Mouse (Mus musculus) CD4-positive naive resting alpha-beta T cell, adult 57 days (primary cell): Measurements from ENCODE around the gene Gm13539. TPM values are rescaled to one million over a fixed set of nuclear protein-coding genes. Genes with fewer than 3 reads are reported as not detected.

Source experiments
- total RNA-seq: library from RNA; stranded (reverse); gene quantifications from one replicate; pipeline ENCODE4 v1.2.4, GENCODE M21; 2023

Gm13539 gene
- total RNA-seq = not detected

DNA sequence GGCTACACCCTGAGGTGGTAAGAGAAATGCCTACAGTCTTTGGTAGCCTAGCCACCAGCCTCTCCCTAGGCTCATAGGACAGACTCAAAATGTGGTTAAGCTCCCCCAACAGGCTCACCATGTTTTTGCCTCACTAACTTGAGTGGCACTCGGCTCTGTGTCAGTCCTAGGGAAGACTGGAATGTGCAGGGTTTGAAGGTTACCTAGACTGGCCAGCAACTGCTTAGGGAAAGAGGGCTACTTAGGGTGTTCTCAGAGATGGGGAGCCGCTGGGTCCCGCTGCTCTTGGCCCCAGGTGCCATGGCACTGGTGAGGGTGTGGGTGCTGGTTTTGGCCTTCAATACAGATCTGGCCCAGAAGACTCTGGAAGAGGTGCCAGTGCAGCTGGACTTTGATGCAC lies at the start of gene Gm13539:
Gm13539 (plus strand) TSS at position 301 of the 400 bp plus-strand sequence.

DNA sequence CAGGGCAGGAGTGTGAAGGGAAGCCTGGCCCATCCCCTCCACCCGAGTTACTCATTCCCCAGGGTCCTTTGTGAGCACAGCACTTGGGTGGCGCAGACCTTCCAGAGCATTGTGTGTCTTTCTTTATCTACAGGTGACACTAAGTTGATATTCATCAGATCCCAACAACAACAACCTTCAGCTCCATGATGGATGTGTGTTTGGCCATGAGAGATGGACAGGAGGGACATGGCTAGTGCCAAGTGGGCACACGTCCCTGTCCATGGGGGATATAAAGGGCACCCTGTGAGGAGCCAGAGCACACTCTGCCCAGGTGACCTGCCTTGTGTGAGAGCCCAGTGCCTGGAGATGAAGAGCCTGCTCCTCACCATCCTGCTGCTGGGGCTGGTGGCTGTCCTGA lies 45.3 kb upstream of the Gm13539 start, which contains the start of gene Obp2b:
Obp2b (plus strand) TSS at position 301 of the 400 bp plus-strand sequence.

DNA sequence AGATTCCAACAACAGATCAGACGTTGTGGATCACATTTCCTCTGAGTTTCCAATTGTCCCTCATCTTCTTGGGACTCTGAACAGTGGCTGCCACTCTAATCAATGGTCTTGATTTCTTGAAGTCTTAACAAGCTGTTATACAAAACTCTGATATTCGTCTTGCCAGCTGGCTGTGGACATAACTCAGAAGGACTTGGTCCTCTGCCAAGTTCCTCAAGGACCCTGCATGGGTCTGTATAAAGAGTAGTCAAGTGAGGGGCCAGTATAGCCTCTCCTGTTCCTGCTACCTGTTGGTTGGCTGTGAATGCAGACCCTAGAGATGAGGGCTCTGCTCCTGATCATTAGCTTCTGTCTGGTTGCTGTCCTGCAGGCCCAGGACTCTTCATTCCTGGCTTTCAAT lies 16.8 kb upstream of the Gm13539 start, which contains the start of gene Lcn3:
Lcn3 (plus strand) TSS at position 301 of the 400 bp plus-strand sequence.

DNA sequence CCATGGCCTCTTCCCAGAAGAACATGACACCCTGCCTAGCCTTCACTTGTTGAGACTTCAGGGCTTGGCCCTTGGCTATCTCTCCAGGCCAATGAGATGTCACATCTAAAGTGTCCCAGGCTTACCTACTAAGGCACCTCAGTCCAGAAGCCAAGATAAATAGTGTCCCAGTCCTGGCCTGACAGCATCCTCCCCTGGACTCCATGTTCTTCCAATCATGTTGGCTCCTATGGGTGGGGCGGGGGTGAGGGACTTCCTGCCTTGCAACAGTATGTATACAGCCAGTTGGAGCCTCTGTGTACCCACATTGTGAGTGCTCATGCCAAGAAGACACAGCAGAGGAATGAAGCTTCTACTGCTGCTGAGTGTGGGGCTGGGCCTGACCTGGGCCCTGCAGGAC lies 5.3 kb upstream of the Gm13539 start, which contains the start of gene Lcn11:
Lcn11 (plus strand) TSS at position 301 of the 400 bp plus-strand sequence.

DNA sequence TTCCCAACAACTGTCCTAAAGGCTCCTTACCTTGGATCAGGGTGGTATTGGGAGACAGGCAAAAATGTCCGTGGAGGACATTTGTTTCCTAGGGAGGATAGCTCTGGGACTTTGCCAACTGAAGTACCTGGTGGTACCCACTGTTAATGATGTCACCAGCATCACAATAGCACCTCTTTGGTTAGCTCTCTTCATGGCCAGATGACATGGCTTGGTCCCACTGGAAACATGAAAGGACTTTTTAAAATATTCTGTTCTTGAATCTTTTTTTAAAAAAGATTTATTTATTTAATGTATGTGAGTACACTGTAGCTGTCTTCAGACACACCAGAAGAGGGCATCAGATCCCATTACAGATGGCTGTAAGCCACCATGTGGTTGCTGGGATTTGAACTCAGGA lies 33.7 kb downstream of the Gm13539 start, which contains the start of gene Glt6d1:
Glt6d1 (minus strand) TSS at position 101 of the 400 bp plus-strand sequence.

DNA sequence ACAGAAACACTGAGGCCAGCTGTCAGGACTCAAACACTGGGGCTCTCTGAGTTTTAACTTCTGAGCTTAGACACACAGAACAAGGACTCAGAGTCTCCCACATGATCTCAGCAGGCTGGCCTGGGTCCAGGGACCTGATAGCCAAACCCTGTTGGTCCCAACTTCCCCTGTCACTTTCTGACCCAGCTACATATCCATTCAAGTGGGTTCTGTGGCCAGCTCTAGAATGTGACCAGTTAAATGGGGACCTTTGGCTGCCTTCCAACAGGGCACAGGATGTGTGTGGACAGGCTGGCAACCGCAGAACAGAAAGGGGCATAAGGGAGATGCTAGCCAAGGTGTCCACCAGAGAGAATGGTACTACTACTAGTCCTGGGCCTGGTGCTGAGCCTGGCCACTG lies 40.7 kb downstream of the Gm13539 start, which contains the start of gene Lcn9:
Lcn9 (plus strand) TSS at position 348 of the 400 bp plus-strand sequence.

Other genes with a start within 250 kb of the Gm13539 start
- 49.0 TPM for gene Traf2, start 235.3 kb upstream of the Gm13539 start, total RNA-seq
- 117 TPM for gene Edf1, start 224.4 kb upstream of the Gm13539 start, total RNA-seq
- 3.6 TPM for gene Mamdc4, start 207.4 kb upstream of the Gm13539 start, total RNA-seq
- gene Phpt1, start 207.0 kb upstream of the Gm13539 start, total RNA-seq = 29.9 TPM
- gene Ajm1, start 200.5 kb upstream of the Gm13539 start, total RNA-seq = 0.33 TPM
- 105 TPM for gene Rabl6, start 173.7 kb upstream of the Gm13539 start, total RNA-seq
- not detected for gene Ccdc183, start 164.6 kb upstream of the Gm13539 start, total RNA-seq
- 1.6 TPM for gene Tmem141, start 160.3 kb upstream of the Gm13539 start, total RNA-seq
- gene Fcna, start 154.2 kb upstream of the Gm13539 start, total RNA-seq = 6.2 TPM
- gene Lcn8, start 129.1 kb upstream of the Gm13539 start, total RNA-seq = not detected
- gene Lcn5, start 124.3 kb upstream of the Gm13539 start, total RNA-seq = not detected
- not detected for gene Lcn6, start 105.5 kb upstream of the Gm13539 start, total RNA-seq
- not detected for gene Lcn10, start 99.5 kb upstream of the Gm13539 start, total RNA-seq
- not detected for gene Obp2a, start 82.2 kb upstream of the Gm13539 start, total RNA-seq
- 17.0 TPM for gene Bmyc, start 75.5 kb upstream of the Gm13539 start, total RNA-seq
- not detected for gene Obp2b, start 45.2 kb upstream of the Gm13539 start, total RNA-seq
- not detected for gene Lcn3, start 16.7 kb upstream of the Gm13539 start, total RNA-seq
- gene Lcn11, start 5.2 kb upstream of the Gm13539 start, total RNA-seq = not detected
- not detected for gene Glt6d1, start 33.6 kb downstream of the Gm13539 start, total RNA-seq
- not detected for gene Lcn9, start 40.9 kb downstream of the Gm13539 start, total RNA-seq
- not detected for gene Sohlh1, start 65.0 kb downstream of the Gm13539 start, total RNA-seq
- not detected for gene Kcnt1, start 81.5 kb downstream of the Gm13539 start, total RNA-seq
- gene Camsap1, start 201.0 kb downstream of the Gm13539 start, total RNA-seq = 64.4 TPM
- gene Ubac1, start 239.5 kb downstream of the Gm13539 start, total RNA-seq = 46.6 TPM